Mouse (Mus musculus) embryonic facial prominence, embryonic 13.5 days (tissue): ENCODE measurements around the gene Cald1. TPM values are rescaled to one million over a fixed set of nuclear protein-coding genes. Genes with fewer than 3 reads are reported as not detected.

Experiments
- ATAC-seq: fragments of 200-750 bp; cut with Nextera tagmentation; 2 replicates; pipeline ENCODE4 v1.8.0; 2017; ENCODE audit warnings: low read depth; ENCODE audit not compliant: insufficient number of reproducible peaks, insufficient read depth, low FRiP score, low TSS enrichment
- H3K27ac ChIP-seq: fragments of 300-500 bp; sonication (generic); 2 replicates; pipeline ENCODE4 v1.5.1; 2015; ENCODE audit warnings: moderate library complexity, mild to moderate bottlenecking, inconsistent platforms
- H3K27me3 ChIP-seq: fragments of 300-500 bp; sonication (generic); 2 replicates; pipeline ENCODE4 v1.6.1; 2015; ENCODE audit warnings: mild to moderate bottlenecking, inconsistent platforms
- H3K36me3 ChIP-seq: fragments of 300-500 bp; sonication (generic); 2 replicates; pipeline ENCODE4 v1.6.1; 2015; ENCODE audit warnings: mild to moderate bottlenecking, inconsistent platforms
- H3K4me1 ChIP-seq: fragments of 300-500 bp; sonication (generic); 2 replicates; pipeline ENCODE4 v1.6.1; 2015; ENCODE audit warnings: inconsistent platforms
- H3K4me2 ChIP-seq: fragments of 300-500 bp; sonication (generic); 2 replicates; pipeline ENCODE4 v1.6.1; 2015; ENCODE audit warnings: moderate library complexity, mild to moderate bottlenecking, inconsistent platforms
- H3K4me3 ChIP-seq: fragments of 300-500 bp; sonication (generic); 2 replicates; pipeline ENCODE4 v1.5.1; 2015; ENCODE audit warnings: mild to moderate bottlenecking, inconsistent platforms
- H3K9ac ChIP-seq: fragments of 300-500 bp; sonication (generic); 2 replicates; pipeline ENCODE4 v1.6.1; 2015; ENCODE audit warnings: mild to moderate bottlenecking, inconsistent platforms
- H3K9me3 ChIP-seq: fragments of 300-500 bp; sonication (generic); 2 replicates; pipeline ENCODE4 v1.6.1; 2016; ENCODE audit warnings: inconsistent platforms
- WGBS: fragments of 180-500 bp; shearing (Covaris S2); methylation state at CpG from one replicate; pipeline ENCODE4 v1.1.7; 2015; ENCODE audit warnings: mixed read lengths; 5-methylcytosine and 5-hydroxymethylcytosine counted together
- polyA plus RNA-seq: library from polyadenylated mRNA; unstranded; fragments of >200 nt; fragmentation: Nextera tagmentation; extraction: Ambion mirVana; gene quantifications from 2 replicates; pipeline ENCODE4 v1.2.1, GENCODE M21; 2015

The Cald1 gene
- polyA plus RNA-seq, 1 experiment from 2014 or later = 463 TPM

DNA sequence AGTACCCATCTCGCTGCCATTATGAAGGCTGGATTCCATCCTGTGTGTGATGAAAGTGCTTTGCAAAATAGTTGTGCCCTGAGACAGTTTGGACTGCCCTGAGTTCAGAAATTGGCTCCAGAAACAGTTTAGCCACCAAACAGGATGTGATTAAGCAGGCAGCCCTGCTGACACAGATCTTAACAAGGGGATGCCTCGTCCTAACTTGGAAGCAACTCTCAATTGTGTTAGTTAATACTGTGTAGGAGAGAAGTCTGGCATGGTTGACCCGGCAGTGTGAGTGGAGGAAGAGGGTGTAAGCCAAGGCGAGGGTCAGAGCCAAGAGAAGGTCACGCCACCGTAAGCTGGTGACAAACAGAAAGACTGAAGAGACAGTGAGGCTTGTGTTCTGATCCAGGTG, 123.4 kb downstream of the Cald1 start:
- Histone ChIP-seq H3K4me3 (no peak overlapping the region), H3K9me3 (peaks cover 6% of the 10 kb centered on the region; the same call in 1 of the 2 replicates), H3K4me2 (no peak overlapping the region), H3K4me1 (peaks cover 65% of the 10 kb centered on the region), H3K36me3 (peaks cover 22% of the 10 kb centered on the region), H3K27ac (peak overlapping the region; percentile 55; the same call in 1 of the 2 replicates), H3K9ac (no peak overlapping the region), H3K27me3 (no peaks in the 10 kb centered on the region)
- no peak for ATAC-seq
- WGBS = 63% methylated on average over 6 of the region's 6 CpGs

GRCm38 (mm10) chr6:34722660-34723059, 124.4 kb downstream of the Cald1 start:
- no peak overlapping the region for H3K4me2 ChIP-seq
- ATAC-seq = no peak
- WGBS = 65% methylated on average over 7 of the region's 7 CpGs
- peaks cover 22% of the 10 kb centered on the region for H3K36me3 ChIP-seq
- H3K4me3 ChIP-seq = no peak overlapping the region
- H3K27me3 ChIP-seq = no peaks in the 10 kb centered on the region
- peaks cover 65% of the 10 kb centered on the region for H3K4me1 ChIP-seq
- H3K9ac ChIP-seq = no peak overlapping the region
- peaks cover 6% of the 10 kb centered on the region; the same call in 1 of the 2 replicates for H3K9me3 ChIP-seq
- peak overlapping the region; percentile 33; the same call in 1 of the 2 replicates for H3K27ac ChIP-seq

DNA sequence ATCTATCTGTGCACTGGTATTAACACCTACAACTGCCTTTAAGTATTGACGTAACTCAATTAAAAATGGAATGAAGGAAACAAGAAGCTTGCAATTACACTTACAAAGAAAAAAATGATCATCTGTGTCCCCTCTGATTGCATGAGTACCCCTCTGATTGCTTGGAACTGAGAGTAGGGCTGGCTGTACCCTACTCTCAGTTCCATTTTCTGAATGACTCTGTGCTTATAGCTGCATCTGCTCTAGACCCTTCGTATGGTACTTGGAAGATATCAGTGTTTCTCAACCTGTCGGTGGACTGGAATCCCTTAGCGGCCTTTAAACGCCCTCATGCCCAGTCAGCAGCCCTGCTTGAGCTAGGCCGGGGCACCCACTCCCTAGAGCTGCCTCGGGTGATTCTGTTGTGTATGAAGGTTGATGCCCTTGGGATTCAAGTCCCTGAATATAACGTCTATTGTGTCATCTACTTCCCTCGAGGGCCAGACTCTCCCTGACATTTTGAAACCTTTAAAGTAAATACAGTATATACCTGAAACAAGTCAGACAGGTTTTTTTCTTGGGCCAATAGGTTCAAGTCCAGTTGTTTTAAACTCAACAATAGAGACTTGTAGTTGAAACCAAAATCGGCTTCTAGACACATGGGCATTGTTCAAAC, 125.1 kb downstream of the Cald1 start:
- Histone ChIP-seq H3K9ac (no peak overlapping the region), H3K36me3 (peaks cover 22% of the 10 kb centered on the region), H3K27me3 (no peaks in the 10 kb centered on the region), H3K4me1 (peaks cover 59% of the 10 kb centered on the region), H3K4me2 (no peak overlapping the region), H3K4me3 (no peak overlapping the region), H3K9me3 (peaks cover 6% of the 10 kb centered on the region; the same call in 1 of the 2 replicates), H3K27ac (peak overlapping the region; percentile 11; the same call in 1 of the 2 replicates)
- no peak for ATAC-seq
- 83% methylated on average over 10 of the region's 10 CpGs for WGBS

GRCm38 (mm10) chr6:34725660-34726059, 127.4 kb downstream of the Cald1 start:
- Histone ChIP-seq H3K4me2 (no peak overlapping the region), H3K4me1 (peaks cover 57% of the 10 kb centered on the region), H3K9ac (no peak overlapping the region), H3K36me3 (peaks cover 13% of the 10 kb centered on the region), H3K27me3 (no peaks in the 10 kb centered on the region), H3K9me3 (peaks cover 6% of the 10 kb centered on the region; the same call in 1 of the 2 replicates), H3K4me3 (no peak overlapping the region), H3K27ac (no peak overlapping the region)
- no peak for ATAC-seq
- 67% methylated on average over 1 of the region's 1 CpGs for WGBS

DNA sequence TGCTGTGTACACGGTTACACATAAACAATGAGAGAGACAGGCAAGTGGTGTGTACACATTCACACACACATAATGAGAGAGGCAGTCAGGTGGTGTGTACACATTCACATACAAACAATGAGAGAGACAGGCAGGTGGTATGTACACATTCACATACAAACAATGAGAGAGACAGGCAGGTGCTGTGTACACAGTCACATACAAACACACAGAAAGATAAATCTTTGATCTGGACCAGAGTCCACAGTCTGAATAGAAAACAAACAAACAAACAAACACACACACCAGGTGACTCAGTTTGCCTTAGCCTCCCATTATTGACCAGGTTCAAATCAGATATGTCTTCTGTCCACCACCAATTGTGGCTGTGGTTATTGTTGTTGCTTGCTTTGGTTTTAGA, 127.8 kb downstream of the Cald1 start:
- H3K9me3 ChIP-seq = peaks cover 6% of the 10 kb centered on the region; the same call in 1 of the 2 replicates
- no peak overlapping the region for H3K4me2 ChIP-seq
- peaks cover 13% of the 10 kb centered on the region for H3K36me3 ChIP-seq
- H3K4me1 ChIP-seq = peaks cover 57% of the 10 kb centered on the region
- H3K4me3 ChIP-seq = no peak overlapping the region
- H3K27me3 ChIP-seq = no peaks in the 10 kb centered on the region
- no peak for ATAC-seq
- no peak overlapping the region for H3K27ac ChIP-seq
- 80% methylated on average over 1 of the region's 1 CpGs for WGBS
- H3K9ac ChIP-seq = no peak overlapping the region

GRCm38 (mm10) chr6:34727316-34727983, 129.2 kb downstream of the Cald1 start:
- Histone ChIP-seq H3K4me1 (peaks cover 54% of the 10 kb centered on the region), H3K27ac (peak overlapping the region; percentile 1; the same call in 1 of the 2 replicates), H3K27me3 (no peaks in the 10 kb centered on the region), H3K4me3 (no peak overlapping the region), H3K36me3 (peaks cover 13% of the 10 kb centered on the region), H3K9ac (no peak overlapping the region), H3K9me3 (peaks cover 6% of the 10 kb centered on the region; the same call in 1 of the 2 replicates), H3K4me2 (no peak overlapping the region)
- WGBS = 79% methylated on average over 15 of the region's 15 CpGs
- no peak for ATAC-seq

- no peak overlapping the region for H3K4me2 ChIP-seq
- peak overlapping the region; percentile 44; the same call in 1 of the 2 replicates for H3K27ac ChIP-seq
- H3K27me3 ChIP-seq = no peaks in the 10 kb centered on the region
- H3K9me3 ChIP-seq = peaks cover 2% of the 10 kb centered on the region; the same call in 1 of the 2 replicates
- H3K4me1 ChIP-seq = peaks cover 57% of the 10 kb centered on the region
- H3K9ac ChIP-seq = no peak overlapping the region
- ATAC-seq = no peak
- no peak overlapping the region for H3K4me3 ChIP-seq
- peaks cover 2% of the 10 kb centered on the region for H3K36me3 ChIP-seq
- WGBS = 55% methylated on average over 8 of the region's 8 CpGs
These were observed 131.3 kb downstream of the Cald1 start for GRCm38 (mm10) chr6:34729449-34730151.

DNA sequence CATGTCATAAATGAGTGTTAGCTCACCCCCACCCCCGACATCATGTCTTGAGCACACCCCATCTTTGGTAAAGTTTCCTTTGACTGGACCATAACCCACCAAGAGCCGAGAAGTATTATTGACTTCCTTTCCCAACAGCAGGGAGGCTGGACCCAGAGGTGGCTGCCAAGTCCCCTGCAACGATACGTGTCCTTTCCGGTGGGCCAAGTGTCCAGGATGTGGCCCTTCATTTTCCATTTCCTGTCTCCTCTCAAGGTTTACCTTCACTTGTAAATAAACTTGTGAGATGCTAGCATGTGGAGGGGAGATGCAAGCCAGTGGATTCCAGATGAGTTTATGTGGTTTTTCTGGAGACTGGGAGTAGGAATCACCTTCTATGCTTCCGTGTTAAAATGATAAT, 132.7 kb downstream of the Cald1 start:
- no peaks in the 10 kb centered on the region for H3K36me3 ChIP-seq
- peak overlapping the region; percentile 20 for H3K4me2 ChIP-seq
- H3K4me3 ChIP-seq = no peak overlapping the region
- no peak overlapping the region for H3K9ac ChIP-seq
- no peaks in the 10 kb centered on the region for H3K27me3 ChIP-seq
- H3K27ac ChIP-seq = peak overlapping the region; percentile 60; the same call in 1 of the 2 replicates
- H3K9me3 ChIP-seq = no peaks in the 10 kb centered on the region
- ATAC-seq = no peak
- peaks cover 56% of the 10 kb centered on the region for H3K4me1 ChIP-seq
- WGBS = 61% methylated on average over 6 of the region's 6 CpGs

- Histone ChIP-seq H3K9me3 (no peaks in the 10 kb centered on the region), H3K4me1 (peaks cover 51% of the 10 kb centered on the region), H3K4me2 (peak overlapping the region; percentile 20), H3K27me3 (no peaks in the 10 kb centered on the region), H3K27ac (peak overlapping the region; percentile 60; the same call in 1 of the 2 replicates), H3K36me3 (no peaks in the 10 kb centered on the region), H3K9ac (no peak overlapping the region), H3K4me3 (no peak overlapping the region)
- no peak for ATAC-seq
- 33% methylated on average over 9 of the region's 9 CpGs for WGBS
These were observed 133.2 kb downstream of the Cald1 start for GRCm38 (mm10) chr6:34731529-34731928.

GRCm38 (mm10) chr6:34734940-34735695, 136.8 kb downstream of the Cald1 start:
- H3K4me3 ChIP-seq = no peak overlapping the region
- H3K27ac ChIP-seq = peak overlapping the region; percentile 44; the same call in 1 of the 2 replicates
- H3K27me3 ChIP-seq = no peaks in the 10 kb centered on the region
- WGBS = 76% methylated on average over 13 of the region's 13 CpGs
- no peak for ATAC-seq
- H3K9ac ChIP-seq = no peak overlapping the region
- peaks cover 30% of the 10 kb centered on the region for H3K4me1 ChIP-seq
- H3K9me3 ChIP-seq = no peaks in the 10 kb centered on the region
- no peaks in the 10 kb centered on the region for H3K36me3 ChIP-seq
- no peak overlapping the region for H3K4me2 ChIP-seq

DNA sequence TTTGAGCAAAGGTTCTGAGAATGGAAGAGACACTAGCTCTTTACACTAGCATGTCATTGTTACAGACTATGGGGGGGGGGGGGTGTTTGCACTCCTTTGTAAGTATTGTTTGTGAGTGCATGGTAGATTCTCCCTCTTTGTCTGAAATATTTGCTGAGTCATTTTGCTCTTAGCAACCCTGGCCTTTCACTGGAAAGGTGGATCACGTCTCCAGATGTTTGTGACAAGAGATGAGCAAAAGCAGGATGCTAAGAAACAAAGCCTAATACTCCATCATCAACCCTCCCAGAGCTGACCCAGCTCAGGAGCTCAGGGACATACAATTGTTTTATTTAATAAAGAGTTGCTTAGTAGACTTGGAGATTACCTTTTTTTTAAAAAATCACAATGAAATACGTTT, 138.6 kb downstream of the Cald1 start:
- ATAC-seq = no peak
- no peak overlapping the region for H3K4me3 ChIP-seq
- H3K27ac ChIP-seq = no peak overlapping the region
- peaks cover 11% of the 10 kb centered on the region for H3K4me1 ChIP-seq
- no peak overlapping the region for H3K4me2 ChIP-seq
- H3K36me3 ChIP-seq = peaks cover 5% of the 10 kb centered on the region
- 55% methylated on average over 2 of the region's 2 CpGs for WGBS
- H3K9me3 ChIP-seq = no peaks in the 10 kb centered on the region
- H3K9ac ChIP-seq = no peak overlapping the region
- no peaks in the 10 kb centered on the region for H3K27me3 ChIP-seq
